In the genomic region with DNA sequence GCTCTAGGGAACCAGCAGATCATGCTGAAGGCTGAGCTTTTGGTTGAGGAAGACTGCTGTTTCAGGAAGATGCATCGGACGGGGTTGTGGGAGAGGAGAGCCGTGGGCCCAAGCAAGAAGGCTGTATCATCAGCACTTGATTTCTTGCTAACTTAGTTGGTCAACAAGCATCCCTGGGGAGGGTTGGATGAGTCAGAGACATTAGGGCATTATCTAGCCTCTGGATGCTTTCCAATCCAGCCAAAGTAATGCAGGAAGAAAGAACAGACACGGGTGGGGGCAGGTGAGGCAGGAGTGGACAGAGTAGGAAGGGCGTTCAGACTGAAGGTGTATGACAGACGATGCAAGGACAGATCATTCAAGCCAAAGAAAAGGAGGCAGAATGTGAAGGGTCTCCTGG, we compare ENCODE assay signal across 18 mouse cellular contexts. TPM values are rescaled to one million over a fixed set of nuclear protein-coding genes. Genes with fewer than 3 reads are reported as not detected.
"Had no signal": no experiment of that assay in that cellular context is flagged by ENCODE, and none has a peak within 500 bp of the region (broad histone marks: within the 10 kb centered on the region; RNA-seq: fewer than 3 reads in every experiment).

No protein-coding gene starts in this region.

- H3K27me3 ChIP-seq: lung, embryonic 15.5 days; midbrain, embryonic 12.5 days; midbrain, embryonic 15.5 days; neural tube, embryonic 12.5 days; stomach, embryonic 15.5 days had no signal

- H3K9me3 ChIP-seq: lung, embryonic 15.5 days; stomach, embryonic 15.5 days had no signal

- H3K4me2 ChIP-seq: lung, embryonic 15.5 days; midbrain, embryonic 12.5 days; midbrain, embryonic 15.5 days; neural tube, embryonic 12.5 days; stomach, embryonic 15.5 days had no signal

- H3K27ac ChIP-seq: lung, embryonic 15.5 days; macrophage; midbrain, embryonic 12.5 days; midbrain, embryonic 15.5 days; neural tube, embryonic 12.5 days; stomach, embryonic 15.5 days; stomach, postnatal 0 days had no signal

- H3K4me1 ChIP-seq: midbrain, embryonic 12.5 days; midbrain, embryonic 15.5 days; stomach, embryonic 15.5 days had no signal

- DNase-seq: liver, postnatal 0 days; lung, adult 2 months; lung, postnatal 14 days; lung, postnatal 36 days; right cerebral cortex, postnatal 14 days; thymus, adult 2 months; thymus, postnatal 25 days; thymus, postnatal 4 days had no signal

- H3K36me3 ChIP-seq: midbrain, embryonic 12.5 days; midbrain, embryonic 15.5 days; neural tube, embryonic 12.5 days had no signal

- H3K9ac ChIP-seq: liver, postnatal 0 days; lung, embryonic 15.5 days; midbrain, embryonic 12.5 days; midbrain, embryonic 15.5 days; neural tube, embryonic 12.5 days; stomach, embryonic 15.5 days had no signal

- ATAC-seq: liver, postnatal 0 days; lung, postnatal 0 days; midbrain, embryonic 15.5 days had no signal

- H3K4me3 ChIP-seq: lung, embryonic 15.5 days; megakaryocyte, embryonic 14.5 days; midbrain, embryonic 12.5 days; midbrain, embryonic 15.5 days; neural tube, embryonic 12.5 days; stomach, embryonic 15.5 days had no signal

RNA-seq across cellular contexts. Expression of a gene that starts 57.4 kb away (rescaled TPM):
- total RNA-seq: monocyte, adult 5-6 weeks had no signal
- polyA plus RNA-seq: macrophage had no signal
